Mouse (Mus musculus): Measurements from ENCODE around the gene Dpm3.

The Dpm3 gene

DNA sequence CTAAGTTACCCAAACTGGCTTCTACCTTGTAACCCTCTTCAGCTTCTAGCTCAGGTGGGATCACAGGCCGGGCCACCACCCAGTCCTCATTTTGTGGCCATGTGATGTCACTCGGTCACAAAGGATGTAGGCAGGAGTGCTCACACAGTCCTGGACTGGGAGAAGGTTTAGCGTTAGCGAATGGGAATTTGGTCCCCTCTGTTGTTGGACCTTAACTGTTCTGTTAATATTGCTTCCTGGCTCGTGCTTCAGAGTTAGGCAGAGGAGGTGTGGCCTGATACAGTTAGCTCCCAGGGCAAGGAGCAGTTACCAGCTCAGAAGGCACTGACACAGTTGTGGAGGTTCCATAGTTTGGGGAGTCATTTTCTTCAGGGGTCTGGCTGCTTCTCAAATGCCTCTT is 35.0 kb downstream of the Dpm3 start:
- DNase-seq (ENCODE audit: low spot score in 2 of 2) = no peak

DNA sequence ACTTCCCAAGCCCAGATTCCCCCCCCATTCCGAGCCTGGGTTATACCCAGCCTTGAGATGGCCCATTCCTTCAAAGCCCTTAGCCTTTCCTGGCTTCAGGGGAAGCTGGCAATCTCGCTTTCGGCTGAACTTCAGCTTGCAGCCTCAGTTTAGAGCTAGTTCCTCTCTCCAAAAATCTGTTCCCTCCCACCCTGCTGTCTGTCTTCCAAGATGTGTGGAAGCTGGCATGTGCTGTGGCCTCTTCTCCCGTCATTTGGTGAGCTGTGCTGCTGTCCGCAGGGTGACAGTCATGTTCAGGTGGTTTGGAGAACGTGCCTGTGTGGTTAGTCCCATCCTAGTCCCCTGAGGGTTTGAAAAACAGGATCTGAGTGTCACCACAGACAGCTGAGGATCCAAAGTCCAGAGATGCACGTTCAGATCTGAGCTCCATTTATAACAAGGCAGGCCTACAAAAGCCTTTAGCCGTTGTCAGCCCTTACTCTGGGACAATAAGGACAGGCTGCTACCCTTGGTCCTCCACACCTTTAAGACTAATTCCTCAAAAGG is 36.6 kb downstream of the Dpm3 start:
- DNase-seq (ENCODE audit: low spot score in 2 of 2) = no peak

DNA sequence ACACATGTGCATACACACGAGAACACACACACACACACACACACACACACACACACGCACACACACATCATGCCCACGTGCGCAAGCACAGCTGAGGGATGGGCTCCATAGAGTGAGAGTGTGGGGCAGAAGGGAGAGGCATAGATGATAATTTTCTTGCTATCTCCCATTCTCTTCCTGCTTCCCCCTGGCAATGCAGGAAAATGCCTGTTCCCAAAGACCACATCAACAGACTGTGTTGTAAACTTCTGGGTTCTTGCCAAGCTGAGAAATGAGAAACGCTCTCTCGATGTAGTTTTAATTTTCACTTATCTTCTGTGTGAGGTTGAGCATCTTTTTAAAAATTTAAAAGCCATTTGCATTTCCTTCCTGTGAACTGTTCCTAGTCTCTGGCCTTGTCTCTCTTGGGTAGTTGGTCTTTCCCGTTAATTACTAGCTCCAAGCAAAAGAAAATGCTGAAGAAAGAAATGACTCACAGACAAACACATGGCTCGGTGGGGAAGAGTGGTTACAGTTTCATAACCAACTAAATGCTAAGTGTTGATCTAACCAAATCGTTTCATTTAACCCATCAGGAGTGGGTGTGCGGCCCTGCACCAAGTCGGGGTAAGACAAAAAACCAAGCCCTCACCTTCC is 37.7 kb downstream of the Dpm3 start:
- DNase-seq (ENCODE audit: low spot score in 2 of 2) = no peak

DNA sequence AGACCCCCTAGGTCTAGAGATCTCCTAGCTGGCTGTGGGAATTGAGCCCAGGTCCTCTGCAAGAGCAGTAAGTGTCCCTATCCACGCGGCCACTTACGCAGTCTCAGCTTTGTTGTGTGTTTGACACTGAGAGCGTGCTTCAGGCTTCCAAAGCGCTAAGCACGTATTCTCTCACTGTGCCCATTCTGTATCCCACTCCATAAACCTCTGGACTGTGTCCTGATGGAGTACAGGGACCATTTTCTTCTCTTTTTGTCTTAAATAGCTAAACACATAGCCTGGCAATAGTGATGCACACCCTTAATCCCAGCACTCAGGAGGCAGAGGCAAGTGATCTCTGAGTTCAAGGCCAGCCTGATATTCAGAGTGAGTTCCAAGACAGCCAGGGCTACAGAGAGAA is 39.8 kb downstream of the Dpm3 start:
- DNase-seq (ENCODE audit: low spot score in 2 of 2) = no peak

DNA sequence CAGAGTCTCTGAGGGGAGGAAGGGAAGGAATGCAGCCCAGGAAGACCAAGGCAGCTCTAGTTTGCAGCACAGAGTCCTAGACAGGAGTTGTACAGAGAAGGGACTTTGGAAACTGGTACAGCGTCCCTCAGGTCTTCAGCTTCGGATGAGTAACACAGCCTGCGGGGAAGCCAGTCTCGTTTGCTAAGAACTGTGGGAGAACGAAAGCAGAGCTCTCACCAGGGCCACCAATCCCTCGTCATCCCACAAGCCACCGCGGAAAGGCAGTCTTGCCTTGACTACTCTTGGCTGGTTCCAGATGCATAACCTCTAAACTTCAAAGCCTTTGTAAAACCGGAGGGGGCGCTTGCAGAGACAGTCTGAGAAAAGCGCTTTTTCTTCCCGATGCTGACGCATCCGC is 40.3 kb downstream of the Dpm3 start:
- DNase-seq (ENCODE audit: low spot score in 2 of 2) = no peak

DNA sequence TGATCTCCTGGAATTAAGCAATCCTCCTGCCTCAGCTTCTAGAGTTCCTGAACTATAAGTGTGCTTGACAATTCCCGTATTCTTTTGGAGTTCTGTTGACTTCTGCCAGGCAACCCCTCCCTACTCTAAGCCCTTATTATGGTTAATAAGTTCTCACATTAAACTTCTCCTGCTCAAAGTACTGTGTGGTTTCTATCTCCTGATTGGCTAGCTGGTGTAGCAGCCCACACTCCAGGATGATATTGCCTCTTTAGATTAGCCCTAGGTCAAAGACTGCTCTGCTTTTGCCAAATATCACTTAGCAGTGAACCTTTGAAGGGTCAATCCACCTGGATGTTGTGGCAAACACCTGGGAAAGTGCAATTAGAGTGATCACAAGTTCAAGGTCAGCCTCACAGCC is 40.9 kb downstream of the Dpm3 start:
- no peak for DNase-seq (ENCODE audit: low spot score in 2 of 2)

DNA sequence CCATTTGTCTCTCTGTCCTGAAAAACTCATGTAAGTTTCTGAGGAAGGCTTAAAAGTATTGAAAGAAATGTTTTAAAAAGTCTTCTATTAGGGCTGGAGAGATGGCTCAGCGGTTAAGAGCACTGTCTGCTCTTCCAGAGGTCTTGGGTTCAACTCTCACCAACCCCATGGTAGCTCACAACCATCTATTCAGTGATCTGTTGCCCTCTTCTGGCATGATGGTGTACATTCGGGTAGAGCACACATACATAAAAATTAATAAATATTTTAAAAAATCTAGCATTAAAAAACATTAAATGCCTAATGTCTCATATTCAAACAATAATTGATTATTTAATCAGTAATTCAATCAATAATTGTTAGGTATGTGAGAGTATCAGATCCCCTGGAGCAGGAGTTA is 41.4 kb downstream of the Dpm3 start:
- DNase-seq (ENCODE audit: low spot score in 2 of 2) = no peak

DNA sequence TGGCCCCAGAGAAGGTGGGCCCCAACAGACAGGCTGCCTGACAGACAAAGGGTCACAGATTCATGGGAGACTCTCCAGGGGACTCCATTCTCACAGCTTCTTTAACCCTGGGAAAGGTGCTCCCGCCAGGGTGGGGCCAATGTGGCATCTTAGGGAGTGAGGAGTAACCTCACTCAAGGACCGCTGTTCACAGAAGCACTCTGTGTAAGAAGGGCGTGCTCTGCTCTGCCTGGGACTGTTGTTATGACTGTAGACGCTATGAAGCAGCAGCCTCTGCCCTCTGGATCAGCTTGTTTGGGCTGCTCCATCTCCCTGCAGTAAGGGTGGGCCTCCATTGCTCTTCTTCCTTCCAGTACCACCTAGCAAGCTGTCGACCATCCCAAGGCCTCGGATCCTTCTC is 45.3 kb downstream of the Dpm3 start:
- no peak for DNase-seq (ENCODE audit: low spot score in 2 of 2)

DNA sequence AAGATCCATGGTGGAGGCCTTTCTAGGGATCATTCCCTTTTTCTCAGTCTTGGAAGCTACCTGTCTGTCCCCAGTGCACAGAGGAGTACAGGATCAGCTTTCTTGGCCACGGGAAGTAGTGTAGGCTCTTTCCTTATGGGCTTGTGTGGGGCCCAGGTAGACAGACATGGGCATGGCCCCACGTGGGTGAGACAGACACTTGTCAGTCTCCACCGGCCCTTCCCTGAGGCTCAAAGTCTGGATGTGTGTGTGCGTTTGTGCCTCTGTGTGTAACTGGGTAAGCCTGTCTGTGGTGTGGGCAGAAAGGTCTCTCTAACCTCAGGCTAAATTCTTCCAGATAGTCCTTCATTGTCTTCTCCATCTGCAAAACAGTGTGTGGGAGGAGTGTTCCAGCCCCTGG is 45.9 kb downstream of the Dpm3 start:
- no peak for DNase-seq (ENCODE audit: low spot score in 2 of 2)

DNA sequence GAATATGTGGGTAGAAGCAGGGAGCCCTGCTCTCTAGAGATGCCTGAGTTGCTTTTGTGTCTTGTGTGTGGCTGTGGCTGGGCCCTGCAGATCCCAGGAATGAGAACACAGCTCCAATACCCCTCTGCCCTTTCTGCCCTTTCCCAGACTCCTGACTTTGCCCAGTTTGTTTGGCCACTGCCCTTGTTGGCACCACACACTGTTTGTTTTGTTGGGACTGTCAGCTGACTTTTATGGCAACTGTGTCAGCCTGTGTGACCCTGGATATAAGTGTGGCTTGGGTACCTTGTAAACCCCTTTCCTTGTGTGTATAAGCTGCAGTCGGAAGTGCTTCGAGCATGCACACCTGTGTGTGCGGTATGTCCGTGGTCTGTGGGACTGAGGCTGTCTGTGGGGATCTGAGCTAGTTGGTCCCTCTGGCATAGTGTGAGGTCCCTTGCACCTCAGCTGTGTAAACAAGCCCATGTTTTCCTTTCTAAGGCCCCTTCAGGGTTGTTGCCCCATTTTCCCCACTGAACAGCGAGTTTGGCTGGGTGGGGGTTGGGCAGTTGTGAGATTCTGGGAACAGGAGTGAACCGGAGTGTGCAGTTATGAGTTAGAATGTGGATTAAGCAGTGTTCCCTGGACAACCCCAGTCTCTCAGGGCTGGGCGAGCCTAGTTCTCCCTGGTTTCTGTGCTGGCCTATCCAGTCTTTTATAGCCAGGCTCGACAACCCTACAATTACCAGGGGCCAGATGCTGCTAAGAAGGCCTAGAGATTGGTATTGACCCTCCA is 46.6 kb downstream of the Dpm3 start:
- no peak for DNase-seq (ENCODE audit: low spot score in 2 of 2)

DNA sequence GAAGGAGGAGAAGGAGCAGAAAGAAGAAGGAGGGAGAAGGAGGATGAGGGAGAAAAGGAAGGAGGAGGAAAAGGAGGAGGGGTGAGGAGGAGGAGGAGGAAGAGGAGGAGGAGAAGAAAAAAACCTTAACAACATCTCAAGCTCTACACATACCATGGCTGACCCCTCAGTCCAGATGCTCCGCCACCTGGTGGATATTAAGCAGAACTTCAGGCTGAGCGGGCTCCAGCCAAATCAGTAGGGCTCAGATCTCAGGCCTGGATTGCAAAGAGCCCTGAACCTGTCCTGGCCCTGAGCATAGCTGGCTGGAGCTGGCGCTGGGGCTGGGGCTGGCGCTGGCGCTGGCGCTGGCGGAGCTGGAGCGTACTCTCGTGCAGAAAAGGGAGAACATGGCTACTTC is 48.9 kb downstream of the Dpm3 start:
- DNase-seq (ENCODE audit: low spot score in 2 of 2) = peak in 1 of 2 experiments; percentile 67

DNA sequence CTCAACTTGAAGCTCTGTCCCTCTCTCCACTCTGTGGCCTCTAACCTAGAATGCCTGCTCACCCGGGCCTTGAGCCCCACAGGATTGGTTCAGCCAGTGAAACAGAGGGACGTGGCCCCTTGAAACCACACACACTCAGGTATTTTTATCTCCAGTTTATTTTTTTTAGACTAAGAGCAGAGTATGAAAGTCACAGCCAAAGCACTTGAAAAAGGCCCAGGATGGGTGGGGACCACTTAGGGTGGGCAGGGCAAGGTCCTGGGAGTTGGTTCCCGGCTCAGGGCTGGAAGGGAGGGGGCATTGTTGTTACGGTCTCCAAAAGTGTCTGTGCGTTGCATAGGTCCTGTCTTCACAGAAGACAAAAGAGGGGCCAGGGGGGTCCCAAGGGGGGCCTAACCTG is 55.2 kb downstream of the Dpm3 start:
- no peak for DNase-seq (ENCODE audit: low spot score in 2 of 2)

DNA sequence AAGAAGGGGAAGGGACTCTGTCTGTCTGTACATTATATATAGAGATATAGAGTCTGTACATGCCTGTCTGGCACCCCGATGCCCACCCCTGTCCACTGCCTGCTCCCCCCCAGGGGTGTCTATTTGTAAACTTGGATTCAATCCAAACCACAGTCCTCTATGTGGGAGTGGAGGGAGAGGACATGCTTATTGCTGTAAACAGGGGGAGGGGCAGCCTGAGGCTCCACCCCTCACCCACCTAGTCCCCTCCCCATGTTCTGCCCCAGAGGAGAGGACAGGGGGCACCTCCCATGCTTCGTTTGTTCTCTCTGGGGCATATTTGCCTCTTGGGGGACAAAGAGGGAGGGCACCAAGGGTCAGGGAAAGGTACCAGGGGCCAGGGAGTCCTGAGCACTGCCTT is 55.6 kb downstream of the Dpm3 start:
- DNase-seq (ENCODE audit: low spot score in 2 of 2) = no peak

DNA sequence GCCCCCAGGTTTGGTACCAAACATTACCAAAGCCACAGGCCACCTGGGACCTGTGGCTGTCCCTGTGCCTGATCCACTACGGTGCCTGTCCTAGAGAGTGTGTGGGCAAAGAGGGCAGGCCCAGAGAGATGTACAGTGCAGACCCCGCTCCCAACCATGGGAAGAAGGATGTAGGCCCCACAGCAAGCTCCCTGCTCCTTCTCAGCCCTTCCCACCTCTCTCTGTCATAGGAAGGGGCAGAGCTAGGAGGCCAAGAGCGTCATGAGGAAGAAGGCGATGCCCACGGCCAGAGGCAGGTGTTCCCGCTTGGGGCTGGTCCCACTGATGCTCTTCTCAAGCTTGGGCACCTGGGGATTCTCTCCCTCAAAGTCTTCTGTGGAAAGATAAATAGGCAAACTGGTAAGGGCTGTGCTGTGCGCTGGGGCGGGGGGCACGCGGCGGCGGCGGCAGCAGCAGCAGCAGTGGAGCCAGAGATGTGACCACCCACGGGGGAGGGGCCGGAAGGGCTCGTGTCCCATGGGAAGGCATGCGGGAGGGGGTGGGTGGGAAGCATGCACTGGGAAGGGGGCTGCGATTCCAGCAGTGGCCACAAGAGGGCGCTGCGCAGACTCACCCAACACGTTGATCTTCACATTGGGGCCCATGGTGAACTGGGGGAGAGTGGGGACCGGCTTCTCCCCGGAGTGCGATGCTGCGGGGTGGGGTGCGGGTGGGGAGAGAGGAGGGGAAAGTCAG is 56.2 kb downstream of the Dpm3 start:
- DNase-seq (ENCODE audit: low spot score in 2 of 2) = peak in 1 of 2 experiments; percentile 79

DNA sequence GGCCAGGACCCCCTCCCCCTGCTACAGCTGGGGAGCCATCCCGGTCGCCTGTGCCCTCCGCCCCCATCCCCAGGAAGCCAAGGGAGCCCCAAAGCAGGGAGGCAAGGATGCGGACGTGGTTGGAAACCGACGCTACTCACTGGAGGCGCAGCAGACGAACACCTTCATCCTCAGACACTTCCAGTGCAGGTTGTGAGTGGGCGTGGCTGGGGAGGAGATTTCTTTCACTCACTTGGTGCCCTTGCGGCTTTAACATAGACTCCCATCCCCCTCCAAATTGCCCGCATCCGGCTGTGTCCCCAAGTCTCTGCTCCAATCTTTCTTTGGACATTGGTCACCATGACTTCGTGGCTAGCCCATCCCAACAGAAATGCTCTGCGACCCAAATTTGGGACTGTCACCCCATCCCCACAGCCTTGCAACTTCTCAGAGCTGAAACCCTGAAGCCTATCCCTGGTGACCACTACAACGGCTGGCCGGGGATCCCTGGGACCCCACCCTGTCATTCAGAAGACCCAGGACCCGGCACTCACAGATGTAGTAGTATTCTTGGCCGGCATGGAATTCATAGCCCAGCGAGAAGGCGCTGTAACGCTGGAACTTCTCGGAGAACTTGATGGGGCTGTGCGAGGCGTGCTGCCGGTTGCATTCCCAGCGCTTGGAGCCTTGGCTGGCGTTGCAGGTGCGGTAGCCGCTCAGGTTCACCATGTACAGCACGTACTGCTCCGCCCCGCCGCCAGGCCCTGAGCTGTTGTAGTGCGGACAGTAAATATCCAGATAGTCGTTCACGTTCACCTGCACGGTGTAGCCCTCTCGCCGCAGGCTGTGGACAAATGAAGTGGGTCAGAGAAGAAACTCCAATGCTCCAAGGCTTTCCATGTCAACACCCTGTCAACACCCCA is 57.0 kb downstream of the Dpm3 start:
- no peak for DNase-seq (ENCODE audit: low spot score in 2 of 2)

Measured in left cerebral cortex, adult 9 months (tissue).